Mouse (Mus musculus) embryonic fibroblast, embryonic 13.5 days (primary cell): ENCODE measurements around the gene Uchl1.

Source experiments
- CTCF ChIP-seq: IDR thresholded peaks from 2 replicates; pipeline ENCODE4 v1.5.1; 2011; ENCODE audit warnings: mild to moderate bottlenecking, control low read depth, low read length, moderate library complexity, borderline replicate concordance; ENCODE audit not compliant: insufficient read depth
- POLR2A ChIP-seq: IDR thresholded peaks from 2 replicates; pipeline ENCODE4 v1.6.1; 2011; ENCODE audit warnings: low read depth, mild to moderate bottlenecking, control low read depth, low read length, moderate library complexity

DNA sequence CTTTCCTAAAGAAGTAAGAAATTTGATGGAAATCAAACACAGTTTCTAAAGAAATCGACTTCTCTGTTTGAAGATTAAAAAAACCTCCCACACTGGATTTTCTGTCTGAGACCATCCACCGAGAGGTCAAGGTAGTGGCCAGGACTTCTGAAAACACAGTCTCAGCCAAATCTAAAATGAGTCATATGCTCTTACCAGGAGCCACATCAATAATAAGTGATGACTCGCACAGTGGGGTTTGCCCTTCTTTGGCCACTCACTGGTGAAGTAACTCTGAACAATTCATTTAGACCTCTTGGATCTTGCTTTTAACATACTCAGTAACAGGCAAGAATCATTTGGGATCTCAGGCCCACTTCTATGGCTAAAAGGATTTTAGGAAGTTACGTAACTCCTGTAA is 33.7 kb upstream of the Uchl1 start:
- TF ChIP-seq CTCF: no peak
- TF ChIP-seq POLR2A: no peak
